Mouse (Mus musculus): ENCODE data around the gene Usp17ld. TPM values are rescaled to one million over a fixed set of nuclear protein-coding genes. Genes with fewer than 3 reads are reported as not detected.
"Not testable (repeated sequence)": the region's sequence is repeated elsewhere in the genome, so short reads cannot be mapped to it uniquely, and the experiment has no call there.

Gene Usp17ld
- polyA plus RNA-seq (2014; fragmentation: Nextera tagmentation; extraction: Ambion mirVana): not detected in 2 replicates

- H3K36me3 ChIP-seq (ENCODE audit: control insufficient read depth, insufficient read depth, low read length); H3K4me1 ChIP-seq (ENCODE audit: control insufficient read depth, insufficient read depth, low read length); H3K4me2 ChIP-seq (ENCODE audit: low read depth, severe bottlenecking); H3K27ac ChIP-seq (replicated peaks; ENCODE audit: low read depth, low read length); H3K9me3 ChIP-seq (ENCODE audit: control insufficient read depth, low read length); H3K9ac ChIP-seq (ENCODE audit: low read length); ATAC-seq (ENCODE audit: insufficient number of reproducible peaks, low FRiP score, low TSS enrichment, low read depth); DNase-seq (ENCODE audit: low spot score); H3K27me3 ChIP-seq (ENCODE audit: control insufficient read depth, insufficient read depth, low read length); H3K4me3 ChIP-seq (ENCODE audit: low read depth, low read length): not testable (repeated sequence)
Measured at GRCm38 (mm10) chr7:103252405-103252804, at the start of gene Usp17ld. Usp17ld (minus strand) TSS chr7:103252505.

GRCm38 (mm10) chr7:103216696-103217095 is 35.6 kb downstream of the Usp17ld start, which contains the start of gene Olfr594:
Olfr594 (plus strand) TSS chr7:103216996.
- ATAC-seq (ENCODE audit: insufficient number of reproducible peaks, low FRiP score, low TSS enrichment, low read depth): no peak
- no peaks in the 10 kb centered on the region for H3K36me3 ChIP-seq (ENCODE audit: control insufficient read depth, insufficient read depth, low read length)

DNA sequence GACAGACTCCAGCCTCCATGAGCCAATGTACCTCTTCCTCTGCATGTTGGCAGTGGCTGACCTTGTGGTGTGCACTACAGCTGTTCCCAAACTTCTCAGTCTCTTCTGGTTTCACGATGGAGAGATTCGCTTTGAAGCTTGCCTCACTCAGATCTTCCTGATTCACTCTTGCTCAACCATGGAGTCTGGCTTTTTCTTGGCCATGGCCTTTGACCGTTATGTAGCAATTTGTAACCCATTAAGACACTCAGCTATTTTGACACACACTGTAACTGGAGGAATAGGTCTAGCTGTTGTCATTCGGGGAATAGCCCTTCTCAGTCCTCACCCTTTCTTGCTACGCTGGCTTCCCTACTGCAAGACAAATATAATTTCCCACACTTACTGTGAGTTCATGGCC is 40.3 kb downstream of the Usp17ld start:
- not testable (repeated sequence) for H3K4me3 ChIP-seq (ENCODE audit: low read depth, low read length); H3K4me1 ChIP-seq (ENCODE audit: control insufficient read depth, insufficient read depth, low read length); H3K9ac ChIP-seq (ENCODE audit: low read length); H3K9me3 ChIP-seq (ENCODE audit: control insufficient read depth, low read length); ATAC-seq (ENCODE audit: insufficient number of reproducible peaks, low FRiP score, low TSS enrichment, low read depth); H3K4me2 ChIP-seq (ENCODE audit: low read depth, severe bottlenecking); H3K27me3 ChIP-seq (ENCODE audit: control insufficient read depth, insufficient read depth, low read length); H3K36me3 ChIP-seq (ENCODE audit: control insufficient read depth, insufficient read depth, low read length); H3K27ac ChIP-seq (replicated peaks; ENCODE audit: low read depth, low read length); DNase-seq (ENCODE audit: low spot score)
- WGBS: 88% methylated on average over 5 of the region's 5 CpGs

More at GRCm38 (mm10) chr7:103216696-103217095, 35.6 kb downstream of the Usp17ld start, which contains the start of gene Olfr594:
- H3K4me1 ChIP-seq (ENCODE audit: control insufficient read depth, insufficient read depth, low read length): no peaks in the 10 kb centered on the region
- no peaks in the 10 kb centered on the region for H3K9me3 ChIP-seq (ENCODE audit: control insufficient read depth, low read length)
- no peak for DNase-seq (ENCODE audit: low spot score)
- no peak within 1 kb of the TSS for H3K27ac ChIP-seq (replicated peaks; ENCODE audit: low read depth, low read length)
- H3K4me3 ChIP-seq (ENCODE audit: low read depth, low read length): no peak within 1 kb of the TSS
- no peak within 1 kb of the TSS for H3K4me2 ChIP-seq (ENCODE audit: low read depth, severe bottlenecking)
- H3K27me3 ChIP-seq (ENCODE audit: control insufficient read depth, insufficient read depth, low read length): no peaks in the 10 kb centered on the region
- H3K9ac ChIP-seq (ENCODE audit: low read length): no peak within 1 kb of the TSS

GRCm38 (mm10) chr7:103211562-103211961 is 40.7 kb downstream of the Usp17ld start, which contains the start of gene Olfr593:
Olfr593 (plus strand) TSS chr7:103211862.
- Histone ChIP-seq H3K9ac (ENCODE audit: low read length) (no peak within 1 kb of the TSS), H3K36me3 (ENCODE audit: control insufficient read depth, insufficient read depth, low read length) (no peaks in the 10 kb centered on the region), H3K27me3 (ENCODE audit: control insufficient read depth, insufficient read depth, low read length) (no peaks in the 10 kb centered on the region), H3K9me3 (ENCODE audit: control insufficient read depth, low read length) (no peaks in the 10 kb centered on the region), H3K4me3 (ENCODE audit: low read depth, low read length) (no peak within 1 kb of the TSS), H3K27ac (replicated peaks; ENCODE audit: low read depth, low read length) (no peak within 1 kb of the TSS), H3K4me2 (ENCODE audit: low read depth, severe bottlenecking) (no peak within 1 kb of the TSS), H3K4me1 (ENCODE audit: control insufficient read depth, insufficient read depth, low read length) (no peaks in the 10 kb centered on the region)
- no peak for ATAC-seq (ENCODE audit: insufficient number of reproducible peaks, low FRiP score, low TSS enrichment, low read depth)
- 73% methylated on average over 1 of the region's 1 CpGs for WGBS
- no peak for DNase-seq (ENCODE audit: low spot score)

Small RNA genes lying within 50 kb of the gene (microRNA-seq; reads per million reads assigned to microRNA genes)
- not detected for gene Gm23550
- gene Gm25171: not detected

Other genes with a start within 250 kb of the Usp17ld start
- gene Olfr582, start 214.5 kb downstream of the Usp17ld start, polyA plus RNA-seq (2014; fragmentation: Nextera tagmentation; extraction: Ambion mirVana): not detected in 2 replicates
- not detected in 2 replicates for gene Olfr583, start 201.2 kb downstream of the Usp17ld start, polyA plus RNA-seq (2014; fragmentation: Nextera tagmentation; extraction: Ambion mirVana)
- gene Olfr584, start 170.6 kb downstream of the Usp17ld start, polyA plus RNA-seq (2014; fragmentation: Nextera tagmentation; extraction: Ambion mirVana): not detected in 2 replicates
- not detected in 2 replicates for gene Olfr585, start 154.8 kb downstream of the Usp17ld start, polyA plus RNA-seq (2014; fragmentation: Nextera tagmentation; extraction: Ambion mirVana)
- gene Olfr586, start 126.9 kb downstream of the Usp17ld start, polyA plus RNA-seq (2014; fragmentation: Nextera tagmentation; extraction: Ambion mirVana): not detected in 2 replicates
- not detected in 2 replicates for gene Olfr588-ps1, start 111.6 kb downstream of the Usp17ld start, polyA plus RNA-seq (2014; fragmentation: Nextera tagmentation; extraction: Ambion mirVana)
- gene Olfr589, start 96.1 kb downstream of the Usp17ld start, polyA plus RNA-seq (2014; fragmentation: Nextera tagmentation; extraction: Ambion mirVana): not detected in 2 replicates
- gene Olfr591, start 74.2 kb downstream of the Usp17ld start, polyA plus RNA-seq (2014; fragmentation: Nextera tagmentation; extraction: Ambion mirVana): not detected in 2 replicates
- not detected in 2 replicates for gene Olfr592, start 67.7 kb downstream of the Usp17ld start, polyA plus RNA-seq (2014; fragmentation: Nextera tagmentation; extraction: Ambion mirVana)
- gene Olfr593, start 40.6 kb downstream of the Usp17ld start, polyA plus RNA-seq (2014; fragmentation: Nextera tagmentation; extraction: Ambion mirVana): not detected in 2 replicates
- gene Olfr594, start 35.5 kb downstream of the Usp17ld start, polyA plus RNA-seq (2014; fragmentation: Nextera tagmentation; extraction: Ambion mirVana): not detected in 2 replicates
- not detected in 2 replicates for gene Olfr596, start 53.1 kb upstream of the Usp17ld start, polyA plus RNA-seq (2014; fragmentation: Nextera tagmentation; extraction: Ambion mirVana)
- gene Olfr597, start 63.8 kb upstream of the Usp17ld start, polyA plus RNA-seq (2014; fragmentation: Nextera tagmentation; extraction: Ambion mirVana): not detected in 2 replicates
- gene Olfr598, start 71.1 kb upstream of the Usp17ld start, polyA plus RNA-seq (2014; fragmentation: Nextera tagmentation; extraction: Ambion mirVana): not detected in 2 replicates
- not detected in 2 replicates for gene Olfr599, start 83.4 kb upstream of the Usp17ld start, polyA plus RNA-seq (2014; fragmentation: Nextera tagmentation; extraction: Ambion mirVana)
- not detected in 2 replicates for gene Olfr600, start 97.2 kb upstream of the Usp17ld start, polyA plus RNA-seq (2014; fragmentation: Nextera tagmentation; extraction: Ambion mirVana)
- not detected in 2 replicates for gene Olfr601, start 110.2 kb upstream of the Usp17ld start, polyA plus RNA-seq (2014; fragmentation: Nextera tagmentation; extraction: Ambion mirVana)
- gene Olfr603, start 133.7 kb upstream of the Usp17ld start, polyA plus RNA-seq (2014; fragmentation: Nextera tagmentation; extraction: Ambion mirVana): not detected in 2 replicates
- gene Usp17lc, start 162.6 kb upstream of the Usp17ld start, polyA plus RNA-seq (2014; fragmentation: Nextera tagmentation; extraction: Ambion mirVana): not detected in 2 replicates
- not detected in 2 replicates for gene Olfr605, start 192.9 kb upstream of the Usp17ld start, polyA plus RNA-seq (2014; fragmentation: Nextera tagmentation; extraction: Ambion mirVana)
- gene Olfr606, start 196.5 kb upstream of the Usp17ld start, polyA plus RNA-seq (2014; fragmentation: Nextera tagmentation; extraction: Ambion mirVana): not detected in 2 replicates
- gene Olfr607, start 211.6 kb upstream of the Usp17ld start, polyA plus RNA-seq (2014; fragmentation: Nextera tagmentation; extraction: Ambion mirVana): not detected in 2 replicates
- not detected in 2 replicates for gene Olfr608, start 217.4 kb upstream of the Usp17ld start, polyA plus RNA-seq (2014; fragmentation: Nextera tagmentation; extraction: Ambion mirVana)
- not detected in 2 replicates for gene Olfr609, start 245.6 kb upstream of the Usp17ld start, polyA plus RNA-seq (2014; fragmentation: Nextera tagmentation; extraction: Ambion mirVana)